Mouse (Mus musculus): ENCODE measurements around the gene Sel1l3.

DNA sequence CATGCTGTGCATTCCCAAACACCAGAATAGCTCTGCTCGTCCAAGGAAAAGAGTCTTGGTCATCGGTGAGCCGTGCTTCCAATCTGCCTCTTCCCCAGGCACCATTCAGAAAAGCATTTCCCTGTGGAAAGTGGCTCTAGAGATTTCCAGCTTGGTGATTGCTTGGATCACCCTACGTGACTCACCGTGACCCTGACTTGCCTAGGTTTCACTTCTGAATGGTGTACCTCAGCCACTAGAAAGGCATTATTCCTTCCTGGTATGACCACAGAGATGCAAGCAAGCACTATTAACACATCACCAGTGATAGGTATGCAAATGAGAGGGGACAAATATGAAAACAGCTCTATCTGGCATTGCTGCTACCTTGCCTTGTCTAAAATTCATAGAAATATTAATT is 28.2 kb upstream of the Sel1l3 start:
- TF ChIP-seq CTCF (IDR thresholded peaks at IDR 0.05): no peak
- TF ChIP-seq EP300 (IDR thresholded peaks at IDR 0.05; ENCODE audit: insufficient read depth, low read depth, low read length): no peak
- no peak for TF ChIP-seq POLR2A (IDR thresholded peaks at IDR 0.05; ENCODE audit: insufficient read depth, low read depth, low read length)
